In the genomic region with DNA sequence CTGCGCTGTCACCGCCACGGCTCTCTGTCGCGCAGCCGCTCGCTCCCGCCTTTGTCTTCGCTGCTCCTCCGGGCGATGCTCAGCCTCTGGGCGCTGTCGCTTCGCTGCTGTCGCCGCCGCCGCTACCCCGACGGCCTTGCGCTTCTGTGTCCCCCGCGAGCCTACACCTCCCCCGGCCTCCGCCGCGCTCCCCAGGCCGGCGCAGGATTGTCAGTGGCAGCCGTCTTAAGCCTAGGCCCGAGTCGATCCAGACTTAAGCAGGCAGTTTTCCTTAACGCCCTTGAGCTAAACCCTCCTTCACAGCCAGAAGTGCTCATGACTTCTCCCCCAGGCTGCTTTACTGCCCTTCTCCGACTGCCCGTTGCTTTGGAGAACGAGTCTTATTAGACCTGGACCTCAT, we compare ENCODE assay signal across 8 mouse cellular contexts. TPM values are rescaled to one million over a fixed set of nuclear protein-coding genes. Genes with fewer than 3 reads are reported as not detected.
DNase-seq lines count a peak whose midpoint lies in the region; ATAC-seq and TF ChIP-seq lines count a peak whose summit lies in the region.

No protein-coding gene starts in this region.

- H3K27ac ChIP-seq in heart, adult 2 months: peak overlapping the region; percentile 89
- peak overlapping the region; percentile 83 for H3K27ac ChIP-seq in brown adipose tissue, adult 24 weeks (replicated peaks; ENCODE audit: low read depth, low read length)
- peak overlapping the region; percentile 99 for H3K27ac ChIP-seq in hindbrain, embryonic 11.5 days (ENCODE audit: low read depth, low read length)
- H3K27ac ChIP-seq in liver, postnatal 0 days (ENCODE audit: low read depth): peak overlapping the region; percentile 99
- H3K27ac ChIP-seq in stomach, postnatal 0 days (replicated peaks): peak overlapping the region; percentile 100

- DNase-seq in heart, adult 2 months: no peak
- no peak for DNase-seq in heart, postnatal 36 days
- DNase-seq in 416B (ENCODE audit: low read depth): peak; percentile 43
- peak; percentile 47 for DNase-seq in hindbrain, embryonic 11.5 days (ENCODE audit: low spot score)
- DNase-seq in liver, postnatal 0 days: no peak
- no peak for DNase-seq in stomach, postnatal 0 days (ENCODE audit: low spot score)
- no peak for DNase-seq in yolk sac, embryonic 10.5 days (ENCODE audit: low spot score)

- H3K4me3 ChIP-seq in heart, adult 2 months: peak overlapping the region; percentile 97
- peak overlapping the region; percentile 97 for H3K4me3 ChIP-seq in brown adipose tissue, adult 24 weeks (ENCODE audit: insufficient read depth, low read depth, low read length)
- peak overlapping the region; percentile 100 for H3K4me3 ChIP-seq in hindbrain, embryonic 11.5 days (ENCODE audit: low read depth, low read length)
- H3K4me3 ChIP-seq in liver, postnatal 0 days (ENCODE audit: low read depth, low read length): peak overlapping the region; percentile 97
- peak overlapping the region; percentile 86 for H3K4me3 ChIP-seq in stomach, postnatal 0 days (ENCODE audit: low read depth, low read length)

- ATAC-seq in hindbrain, embryonic 11.5 days (ENCODE audit: low FRiP score): 0 out of 2 replicates have a peak, but pooled peaks have one; percentile 25
- ATAC-seq in liver, postnatal 0 days: peak; percentile 14
- 0 out of 2 replicates have a peak, but pooled peaks have one; percentile 0 for ATAC-seq in stomach, postnatal 0 days (ENCODE audit: low FRiP score, low TSS enrichment)

- TF ChIP-seq EP300 in heart, adult 2 months (IDR thresholded peaks at IDR 0.05; ENCODE audit: insufficient read depth, low read depth, low read length): no peak
- no peak for TF ChIP-seq EP300 in liver, postnatal 0 days (IDR thresholded peaks at IDR 0.05; ENCODE audit: low read depth)
- no peak for TF ChIP-seq EP300 in stomach, postnatal 0 days (optimal IDR thresholded peaks at IDR 0.05)

- intact Hi-C loops in heart, adult 2 months (cut with DNase I): loop anchor here (5.0 kb wide), 1 partner anchor 210 kb away; no protein-coding TSS in a partner anchor
- intact Hi-C loops in heart, postnatal 36 days (cut with DNase I): no loop called here

- TF ChIP-seq CTCF in heart, adult 2 months (IDR thresholded peaks at IDR 0.05): no peak
- no peak for TF ChIP-seq CTCF in liver, postnatal 0 days (IDR thresholded peaks at IDR 0.05; ENCODE audit: low read depth)
- TF ChIP-seq CTCF in stomach, postnatal 0 days (IDR thresholded peaks at IDR 0.05; ENCODE audit: low read depth): no peak

- peaks cover 13% of the 10 kb centered on the region for H3K4me1 ChIP-seq in heart, adult 2 months (ENCODE audit: control insufficient read depth, insufficient read depth, low read length)
- peaks cover 7% of the 10 kb centered on the region; the same call in 1 of the 2 replicates for H3K4me1 ChIP-seq in brown adipose tissue, adult 24 weeks (ENCODE audit: control insufficient read depth, insufficient read depth, insufficient read length, low read length)
- peaks cover 5% of the 10 kb centered on the region; the same call in 1 of the 2 replicates for H3K4me1 ChIP-seq in hindbrain, embryonic 11.5 days (replicated peaks; ENCODE audit: control insufficient read depth, insufficient read depth, low read length)
- peaks cover 39% of the 10 kb centered on the region for H3K4me1 ChIP-seq in liver, postnatal 0 days (ENCODE audit: insufficient read depth)
- H3K4me1 ChIP-seq in stomach, postnatal 0 days (replicated peaks; ENCODE audit: control insufficient read depth, insufficient read depth): no peaks in the 10 kb centered on the region; the same call in 1 of the 2 replicates

- H3K4me2 ChIP-seq in hindbrain, embryonic 11.5 days (replicated peaks; ENCODE audit: low read depth, low read length): peak overlapping the region; percentile 80
- peak overlapping the region; percentile 76 for H3K4me2 ChIP-seq in liver, postnatal 0 days (ENCODE audit: low read depth, low read length)
- H3K4me2 ChIP-seq in stomach, postnatal 0 days (replicated peaks; ENCODE audit: low read depth): peak overlapping the region; percentile 79

- peaks cover 7% of the 10 kb centered on the region for H3K79me2 ChIP-seq in heart, adult 2 months (replicated peaks; ENCODE audit: control insufficient read depth, insufficient read depth, low read length)

- H3K9me3 ChIP-seq in hindbrain, embryonic 11.5 days (ENCODE audit: control insufficient read depth, low read length): no peaks in the 10 kb centered on the region
- no peaks in the 10 kb centered on the region for H3K9me3 ChIP-seq in liver, postnatal 0 days (ENCODE audit: low read length)
- H3K9me3 ChIP-seq in stomach, postnatal 0 days (ENCODE audit: control insufficient read depth, low read length): no peaks in the 10 kb centered on the region

- no peaks in the 10 kb centered on the region for H3K27me3 ChIP-seq in heart, adult 2 months (ENCODE audit: control insufficient read depth, insufficient read depth, low read length)
- no peaks in the 10 kb centered on the region for H3K27me3 ChIP-seq in hindbrain, embryonic 11.5 days (ENCODE audit: control insufficient read depth, insufficient read depth, low read length)
- no peaks in the 10 kb centered on the region for H3K27me3 ChIP-seq in liver, postnatal 0 days (ENCODE audit: insufficient read depth, low read length)
- H3K27me3 ChIP-seq in stomach, postnatal 0 days (ENCODE audit: control insufficient read depth, insufficient read depth, low read length): no peaks in the 10 kb centered on the region

- WGBS in heart, adult 2 months: 1% methylated on average over 36 of the region's 36 CpGs
- WGBS in hindbrain, embryonic 11.5 days: under 1% methylated on average over 36 of the region's 36 CpGs
- WGBS in liver, postnatal 0 days (ENCODE audit: insufficient replicate concordance): 0% methylated on average over 34 of the region's 36 CpGs
- under 1% methylated on average over 36 of the region's 36 CpGs for WGBS in stomach, postnatal 0 days

- peak overlapping the region; percentile 100 for H3K9ac ChIP-seq in heart, adult 2 months (ENCODE audit: low read depth, low read length)
- peak overlapping the region; percentile 98 for H3K9ac ChIP-seq in hindbrain, embryonic 11.5 days (ENCODE audit: low read depth, low read length)
- peak overlapping the region; percentile 99 for H3K9ac ChIP-seq in liver, postnatal 0 days (replicated peaks)
- peak overlapping the region; percentile 99 for H3K9ac ChIP-seq in stomach, postnatal 0 days (ENCODE audit: low read length)

- H3K36me3 ChIP-seq in heart, adult 2 months (ENCODE audit: control insufficient read depth, insufficient read depth, low read length): peaks cover 22% of the 10 kb centered on the region
- H3K36me3 ChIP-seq in hindbrain, embryonic 11.5 days (ENCODE audit: control insufficient read depth, insufficient read depth, low read length): no peaks in the 10 kb centered on the region
- H3K36me3 ChIP-seq in liver, postnatal 0 days (replicated peaks; ENCODE audit: insufficient read depth, low read length): peaks cover 6% of the 10 kb centered on the region
- no peaks in the 10 kb centered on the region for H3K36me3 ChIP-seq in stomach, postnatal 0 days (ENCODE audit: control insufficient read depth, insufficient read depth, low read length)

- TF ChIP-seq POLR2A in heart, adult 2 months (IDR thresholded peaks at IDR 0.05; ENCODE audit: insufficient read depth, low read depth, low read length): no peak

RNA-seq across cellular contexts. Expression of a gene that starts 1.3 kb away (rescaled TPM):
- total RNA-seq in heart, adult 2 months (2021): 10 to 100 TPM; 74.7 to 85.0 TPM
- polyA plus RNA-seq in heart, adult 2 months (2012; rRNA removed): 48.0 and 83.9 TPM in 2 replicates
- 10 to 100 TPM; 77.5 to 87.7 TPM for total RNA-seq in heart, postnatal 36 days (2021)
- polyA plus RNA-seq in brown adipose tissue, adult 24 weeks (2012; ENCODE audit: insufficient read depth, insufficient read length, missing spikeins): 65.0 and 71.4 TPM in 2 replicates
- polyA plus RNA-seq in hindbrain, embryonic 11.5 days (2014; fragmentation: Nextera tagmentation; extraction: Ambion mirVana): 179 and 183 TPM in 2 replicates
- 35.1 and 43.6 TPM in 2 replicates for polyA plus RNA-seq in liver, postnatal 0 days (2015; fragmentation: Nextera tagmentation; extraction: Ambion mirVana)
- 74.7 and 75.4 TPM in 2 replicates for polyA plus RNA-seq in stomach, postnatal 0 days (2015; fragmentation: Nextera tagmentation; extraction: Ambion mirVana)

RNA-seq across cellular contexts. Expression of a gene that starts 32.8 kb away (rescaled TPM):
- total RNA-seq in heart, adult 2 months (2021): not detected
- polyA plus RNA-seq in heart, adult 2 months (2012; rRNA removed): 0.16 and 0.20 TPM in 2 replicates
- not detected for total RNA-seq in heart, postnatal 36 days (2021)
- polyA plus RNA-seq in brown adipose tissue, adult 24 weeks (2012; ENCODE audit: insufficient read depth, insufficient read length, missing spikeins): not detected in 2 replicates
- polyA plus RNA-seq in hindbrain, embryonic 11.5 days (2014; fragmentation: Nextera tagmentation; extraction: Ambion mirVana): 1.8 and 2.9 TPM in 2 replicates
- polyA plus RNA-seq in liver, postnatal 0 days (2015; fragmentation: Nextera tagmentation; extraction: Ambion mirVana): 0.40 and 0.51 TPM in 2 replicates
- 0.19 and 0.25 TPM in 2 replicates for polyA plus RNA-seq in stomach, postnatal 0 days (2015; fragmentation: Nextera tagmentation; extraction: Ambion mirVana)

RNA-seq across cellular contexts. Expression of a gene that starts 32.8 kb away (rescaled TPM):
- under 1 TPM in 1 of 2 experiments, not detected in 1; 0.18 TPM for total RNA-seq in heart, adult 2 months (2021)
- polyA plus RNA-seq in heart, adult 2 months (2012; rRNA removed): 0.29 and 0.55 TPM in 2 replicates
- under 1 TPM in 1 of 2 experiments, not detected in 1; 0.08 TPM for total RNA-seq in heart, postnatal 36 days (2021)
- polyA plus RNA-seq in brown adipose tissue, adult 24 weeks (2012; ENCODE audit: insufficient read depth, insufficient read length, missing spikeins): not detected in 2 replicates
- 0.25 and 0.31 TPM in 2 replicates for polyA plus RNA-seq in hindbrain, embryonic 11.5 days (2014; fragmentation: Nextera tagmentation; extraction: Ambion mirVana)
- 0.07 and 0.08 TPM in 2 replicates for polyA plus RNA-seq in liver, postnatal 0 days (2015; fragmentation: Nextera tagmentation; extraction: Ambion mirVana)
- 0.21 and 0.39 TPM in 2 replicates for polyA plus RNA-seq in stomach, postnatal 0 days (2015; fragmentation: Nextera tagmentation; extraction: Ambion mirVana)

Comparison
In these comparisons a context has a peak if more than half of its experiments do, and no peak if none do; other contexts are left out.
1. DNase-seq: peak in 416B (single experiment) and hindbrain, embryonic 11.5 days (single experiment); none in heart, adult 2 months (0 of 2), heart, postnatal 36 days (0 of 2), liver, postnatal 0 days (single experiment), stomach, postnatal 0 days (single experiment) and yolk sac, embryonic 10.5 days (single experiment).
2. Peak in every context shown above with its lines, with median percentiles within 50 percentile points of each other: H3K27ac ChIP-seq, H3K4me3 ChIP-seq, H3K9ac ChIP-seq, ATAC-seq and H3K4me2 ChIP-seq.